In the genomic region with DNA sequence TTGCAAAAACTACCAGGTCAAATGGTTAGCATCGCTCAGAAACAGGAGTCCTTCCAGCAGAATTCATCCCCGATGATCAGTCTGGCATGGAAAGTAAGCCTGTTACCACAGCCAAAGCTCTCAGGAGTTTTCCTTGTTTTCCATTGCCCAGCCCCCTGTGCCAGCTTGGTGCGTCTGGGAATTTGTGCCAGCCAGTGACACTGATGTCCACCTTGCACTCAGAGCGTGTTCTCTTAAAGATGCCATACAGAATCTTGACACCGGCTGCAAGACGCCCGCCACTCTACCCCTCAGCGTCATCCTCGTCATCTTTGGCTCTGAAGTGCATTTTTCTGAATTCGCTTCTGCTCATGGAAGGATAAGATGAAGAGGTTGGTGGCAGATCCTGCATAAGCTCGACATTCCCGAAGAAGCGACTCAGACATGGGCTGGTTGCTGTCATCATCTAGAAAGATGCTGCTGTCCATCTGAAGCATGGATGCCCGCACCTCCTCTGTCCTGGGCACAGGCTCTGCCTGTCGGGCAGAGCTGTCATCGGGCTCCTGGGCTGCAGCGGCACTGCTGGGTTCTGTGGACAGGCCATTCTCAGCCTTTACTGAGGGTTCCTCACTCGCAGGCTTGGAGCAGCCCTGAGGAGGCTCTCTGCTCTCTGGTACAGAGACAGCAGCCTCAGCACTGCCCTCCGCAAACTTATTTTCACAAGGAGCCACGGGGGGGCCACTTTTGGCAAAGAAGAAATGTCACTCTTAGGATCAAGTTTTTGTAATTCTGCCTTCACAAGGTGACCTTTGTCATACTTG, we compare ENCODE assay signal across 9 mouse cellular contexts. TPM values are rescaled to one million over a fixed set of nuclear protein-coding genes. Genes with fewer than 3 reads are reported as not detected.
DNase-seq lines count a peak whose midpoint lies in the region; ATAC-seq lines count a peak whose summit lies in the region.
"Had no signal": no experiment of that assay in that cellular context is flagged by ENCODE, and none has a peak within 500 bp of the region (broad histone marks: within the 10 kb centered on the region; RNA-seq: fewer than 3 reads in every experiment).

No protein-coding gene starts in this region.

- peak overlapping the region; percentile 83 for H3K4me2 ChIP-seq in kidney, embryonic 15.5 days
- peak overlapping the region; percentile 83 for H3K4me2 ChIP-seq in heart, embryonic 13.5 days
- H3K4me2 ChIP-seq in liver, embryonic 12.5 days, result peak overlapping the region; percentile 73; the same call in 1 of the 2 replicates

- H3K9me3 ChIP-seq in kidney, embryonic 15.5 days (replicated peaks), result no peaks in the 10 kb centered on the region
- no peaks in the 10 kb centered on the region for H3K9me3 ChIP-seq in heart, embryonic 13.5 days
- H3K9me3 ChIP-seq in liver, embryonic 12.5 days (replicated peaks), result no peaks in the 10 kb centered on the region

- H3K27me3 ChIP-seq in kidney, embryonic 15.5 days, result 0 out of 2 replicates have a peak, but pooled peaks cover 10% of the 10 kb centered on the region
- H3K27me3 ChIP-seq in heart, embryonic 13.5 days (replicated peaks), result peaks cover 33% of the 10 kb centered on the region
- peaks cover 55% of the 10 kb centered on the region for H3K27me3 ChIP-seq in liver, embryonic 12.5 days (replicated peaks)

- H3K27ac ChIP-seq in kidney, embryonic 15.5 days, result no peak overlapping the region
- no peak overlapping the region for H3K27ac ChIP-seq in heart, embryonic 13.5 days (replicated peaks)
- no peak overlapping the region for H3K27ac ChIP-seq in liver, embryonic 12.5 days

- no peak overlapping the region for H3K9ac ChIP-seq in kidney, embryonic 15.5 days
- H3K9ac ChIP-seq in heart, embryonic 13.5 days, result peak overlapping the region; percentile 79; the same call in 1 of the 2 replicates
- H3K9ac ChIP-seq in liver, embryonic 12.5 days, result 0 out of 2 replicates have a peak overlapping the region, but pooled peaks have one; percentile 35

- peaks cover 23% of the 10 kb centered on the region for H3K4me1 ChIP-seq in kidney, embryonic 15.5 days
- peaks cover 17% of the 10 kb centered on the region for H3K4me1 ChIP-seq in heart, embryonic 13.5 days
- H3K4me1 ChIP-seq in liver, embryonic 12.5 days, result peaks cover 22% of the 10 kb centered on the region

- ATAC-seq in kidney, embryonic 15.5 days (replicated peaks; ENCODE audit: low FRiP score), result no peak
- no peak for ATAC-seq in heart, embryonic 13.5 days (ENCODE audit: extremely low read depth, insufficient number of reproducible peaks, low FRiP score, low TSS enrichment)
- no peak for ATAC-seq in liver, embryonic 12.5 days

- DNase-seq in kidney, postnatal 14 days, result no peak
- DNase-seq in cerebellum, adult 8-10 months, result peak; percentile 59
- DNase-seq in thymus, postnatal 4 days, result peak; percentile 50
- no peak for DNase-seq in urinary bladder, postnatal 25 days (ENCODE audit: low spot score)
- DNase-seq in adrenal gland, postnatal 4 days (ENCODE audit: low spot score in 2 of 2), result no peak

- no peaks in the 10 kb centered on the region for H3K36me3 ChIP-seq in kidney, embryonic 15.5 days
- H3K36me3 ChIP-seq in heart, embryonic 13.5 days, result no peaks in the 10 kb centered on the region
- H3K36me3 ChIP-seq in liver, embryonic 12.5 days, result no peaks in the 10 kb centered on the region

- H3K4me3 ChIP-seq in kidney, embryonic 15.5 days (replicated peaks), result peak overlapping the region; percentile 44
- peak overlapping the region; percentile 54 for H3K4me3 ChIP-seq in heart, embryonic 13.5 days
- H3K4me3 ChIP-seq in liver, embryonic 12.5 days, result peak overlapping the region; percentile 50

- 59% methylated on average over 20 of the region's 20 CpGs for WGBS in kidney, embryonic 15.5 days
- 38% methylated on average over 20 of the region's 20 CpGs for WGBS in heart, embryonic 13.5 days
- 43% methylated on average over 20 of the region's 20 CpGs for WGBS in liver, embryonic 12.5 days (ENCODE audit: insufficient replicate concordance)

RNA-seq across cellular contexts. Expression of a gene that starts 4.1 kb away (rescaled TPM):
- 0.21 TPM in 1 of 2 replicates, not detected in the other for polyA plus RNA-seq in kidney, embryonic 15.5 days (2015; fragmentation: Nextera tagmentation; extraction: Ambion mirVana)
- polyA plus RNA-seq in heart, embryonic 13.5 days (2015; fragmentation: Nextera tagmentation; extraction: Ambion mirVana), result not detected in 2 replicates
- polyA plus RNA-seq in liver, embryonic 12.5 days (2016; fragmentation: Nextera tagmentation; extraction: Ambion mirVana), result not detected in 2 replicates
- under 1 TPM; 0.20 TPM for total RNA-seq in adrenal gland, postnatal 4 days (2021)
- total RNA-seq: heart, postnatal 36 days had no signal

RNA-seq across cellular contexts. Expression of a gene that starts 6.9 kb away (rescaled TPM):
- polyA plus RNA-seq in kidney, embryonic 15.5 days (2015; fragmentation: Nextera tagmentation; extraction: Ambion mirVana), result 85.7 and 89.9 TPM in 2 replicates
- polyA plus RNA-seq in heart, embryonic 13.5 days (2015; fragmentation: Nextera tagmentation; extraction: Ambion mirVana), result 64.9 and 71.1 TPM in 2 replicates
- 50.5 and 51.8 TPM in 2 replicates for polyA plus RNA-seq in liver, embryonic 12.5 days (2016; fragmentation: Nextera tagmentation; extraction: Ambion mirVana)
- 10 to 100 TPM; 56.0 to 57.3 TPM for total RNA-seq in adrenal gland, postnatal 4 days (2021)

Comparison
In these comparisons a context has a peak if more than half of its experiments do, and no peak if none do; other contexts are left out.
1. DNase-seq: peak in cerebellum, adult 8-10 months (single experiment) and thymus, postnatal 4 days (single experiment); none in kidney, postnatal 14 days (single experiment), urinary bladder, postnatal 25 days (single experiment) and adrenal gland, postnatal 4 days (0 of 2).
2. Peak in every context shown above with its lines, with median percentiles within 50 percentile points of each other: H3K4me2 ChIP-seq and H3K4me3 ChIP-seq.